Mouse (Mus musculus) c-Kit-positive CD71-negative TER-119-negative erythroid progenitor cells, embryonic 14.5 days (primary cell): ENCODE measurements around the gene Sox14.

Experiments used
- DNase-seq: peaks from one replicate; pipeline ENCODE4 v3.0.0-alpha.2; 2013; ENCODE audit warnings: low read depth

Gene Sox14

GRCm38 (mm10) chr9:99875618-99876372, at the start of gene Sox14:
Gene Sox14, minus strand, starts transcription at chr9:99876170.
- DNase-seq: no peak

- no peak for DNase-seq
Observed at GRCm38 (mm10) chr9:99879311-99879710, 3.3 kb upstream of the Sox14 start.

DNA sequence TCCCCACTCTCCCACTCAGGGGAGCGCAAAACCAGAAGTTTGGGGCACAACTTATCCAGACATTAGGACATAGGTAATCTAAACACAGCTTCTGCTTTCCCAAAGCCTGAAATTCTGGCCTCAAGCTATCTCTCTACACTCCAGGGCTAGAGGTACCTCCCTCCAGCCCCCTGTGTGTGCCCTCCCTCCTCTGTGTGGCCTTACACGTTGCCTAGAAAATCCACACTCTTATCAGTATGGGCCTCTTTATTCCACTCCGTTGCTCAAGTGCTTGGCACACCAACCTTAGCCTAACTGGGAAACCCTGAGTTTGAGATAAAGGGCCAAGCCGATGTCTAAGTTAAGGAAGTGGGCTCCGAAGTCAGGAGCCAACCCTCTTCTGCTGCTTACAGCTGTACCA, 2.6 kb upstream of the Sox14 start:
- DNase-seq: no peak

GRCm38 (mm10) chr9:99877056-99877546, 1.1 kb upstream of the Sox14 start:
- no peak for DNase-seq

- DNase-seq: no peak
Observed at GRCm38 (mm10) chr9:99876373-99877055, 544 bp upstream of the Sox14 start.

- DNase-seq: no peak
Observed at GRCm38 (mm10) chr9:99874735-99875617, 994 bp downstream of the Sox14 start.

GRCm38 (mm10) chr9:99873721-99874120, 2.2 kb downstream of the Sox14 start:
- DNase-seq: no peak

DNA sequence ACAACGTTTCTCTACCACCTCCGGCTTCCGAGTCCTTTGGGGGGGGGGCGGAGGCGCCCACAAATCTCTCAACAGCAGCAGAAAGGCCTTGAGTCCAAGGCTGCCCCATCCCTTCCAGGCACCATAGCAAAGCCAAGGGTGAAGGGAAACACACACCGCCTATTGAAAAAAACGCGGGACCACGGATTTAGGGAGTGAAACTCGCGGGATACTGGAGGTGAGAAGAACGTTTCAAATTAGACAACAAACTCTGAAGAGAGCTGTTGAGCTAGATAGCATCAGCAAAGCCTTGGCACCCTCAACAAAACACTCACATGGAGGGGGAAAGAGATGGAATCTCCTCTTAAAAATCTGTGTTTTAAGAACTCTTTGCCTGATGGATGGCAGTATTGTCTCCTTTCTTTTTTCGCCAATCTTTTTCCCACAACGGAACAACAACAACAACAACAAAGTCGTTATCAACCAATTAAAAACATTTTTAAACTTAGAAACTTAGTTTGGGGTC, 2.8 kb downstream of the Sox14 start:
- no peak for DNase-seq

GRCm38 (mm10) chr9:99872204-99873115, 3.5 kb downstream of the Sox14 start:
- no peak for DNase-seq

DNA sequence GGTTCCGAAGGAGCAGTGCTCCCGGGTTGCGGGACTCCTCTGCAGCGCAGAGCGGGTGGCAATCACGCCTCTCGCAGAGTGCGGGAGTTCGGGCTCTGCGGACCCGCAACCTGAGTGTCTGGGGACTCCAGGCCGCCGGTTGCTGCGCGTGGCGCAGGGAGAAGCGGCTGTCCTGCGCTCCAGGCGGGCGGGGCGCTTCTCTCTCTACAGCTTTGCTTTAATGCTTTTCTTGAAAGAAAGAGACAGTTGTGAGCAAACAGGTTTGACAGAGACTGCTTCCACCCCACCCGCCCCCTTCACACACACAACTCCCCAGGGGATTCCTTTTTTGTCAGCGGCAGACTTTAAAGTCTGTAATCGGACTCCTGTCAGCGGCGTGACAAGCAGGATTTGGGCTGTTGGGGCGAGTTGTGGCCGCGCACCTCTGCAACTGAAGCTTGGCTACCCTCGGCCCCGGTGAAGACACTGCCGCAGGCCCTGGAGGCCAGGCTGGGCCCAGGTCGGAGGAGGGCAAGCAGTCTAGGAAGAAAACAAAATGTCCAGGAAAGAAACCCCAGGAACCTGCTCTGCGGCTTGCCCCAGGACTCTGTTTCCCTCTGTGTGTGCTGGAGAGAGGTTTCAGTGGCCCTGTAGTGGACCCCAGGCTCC, 4.3 kb downstream of the Sox14 start:
- no peak for DNase-seq

DNA sequence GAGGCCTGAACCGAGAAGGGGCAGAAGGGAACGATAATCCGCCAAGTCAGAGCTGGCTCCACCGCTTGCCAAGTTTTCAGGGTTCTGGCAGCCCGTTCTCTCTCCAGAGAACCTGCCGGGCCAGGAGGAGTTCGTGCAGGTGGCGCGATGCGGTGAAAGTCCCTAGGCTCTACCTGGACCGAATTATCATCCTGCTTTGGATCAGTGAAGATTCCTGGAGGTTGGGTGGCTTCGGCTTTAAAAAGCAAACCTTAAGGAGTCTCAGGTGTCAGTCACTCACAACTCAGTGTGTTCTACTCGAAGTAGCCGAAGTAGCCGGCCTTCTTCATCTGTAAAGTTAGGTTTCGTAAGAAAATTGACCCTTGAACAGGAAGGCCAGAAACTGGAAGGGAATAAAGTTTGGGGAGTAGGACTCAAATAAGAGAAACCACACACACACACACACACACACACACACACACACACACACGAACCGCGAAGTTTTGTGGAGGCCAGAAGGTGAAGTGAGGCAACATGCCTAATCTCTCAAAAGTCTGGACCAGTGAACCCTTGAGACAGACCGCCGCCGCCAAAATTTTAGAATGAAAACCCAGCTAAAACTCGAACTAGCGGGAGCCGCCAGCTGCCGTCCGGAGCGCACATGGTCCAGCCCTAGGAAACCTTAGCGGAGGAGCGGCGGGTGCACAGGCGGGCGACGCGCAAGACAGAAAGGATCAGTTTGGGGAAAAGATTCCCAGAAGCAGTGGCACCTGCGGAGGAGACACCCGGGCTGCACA, 5.0 kb downstream of the Sox14 start:
- no peak for DNase-seq

GRCm38 (mm10) chr9:99869936-99870779, 5.8 kb downstream of the Sox14 start:
- DNase-seq: no peak

DNA sequence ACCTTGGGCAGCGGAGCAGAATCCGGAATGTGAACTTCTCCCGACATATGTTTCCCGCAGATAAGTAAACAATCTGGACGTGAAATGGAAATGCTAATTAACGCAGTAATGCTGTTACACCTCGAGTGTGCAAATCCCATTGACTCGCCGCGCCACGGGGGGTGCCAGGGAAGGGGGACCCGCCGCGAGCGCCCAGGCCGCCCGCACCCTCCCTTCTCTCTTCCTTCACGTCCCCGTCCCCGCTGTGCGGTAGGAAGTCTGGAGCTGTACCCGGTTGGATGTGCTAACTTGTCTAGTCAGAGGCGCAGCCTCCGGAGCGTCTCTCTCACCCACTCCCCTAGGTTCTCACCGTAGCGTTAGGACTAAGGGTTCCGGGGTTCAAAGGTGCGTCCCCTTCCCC, 6.7 kb downstream of the Sox14 start:
- DNase-seq: no peak

GRCm38 (mm10) chr9:99868606-99869005, 7.4 kb downstream of the Sox14 start:
- DNase-seq: no peak

- no peak for DNase-seq
Observed at GRCm38 (mm10) chr9:99868054-99868453, 7.9 kb downstream of the Sox14 start.

DNA sequence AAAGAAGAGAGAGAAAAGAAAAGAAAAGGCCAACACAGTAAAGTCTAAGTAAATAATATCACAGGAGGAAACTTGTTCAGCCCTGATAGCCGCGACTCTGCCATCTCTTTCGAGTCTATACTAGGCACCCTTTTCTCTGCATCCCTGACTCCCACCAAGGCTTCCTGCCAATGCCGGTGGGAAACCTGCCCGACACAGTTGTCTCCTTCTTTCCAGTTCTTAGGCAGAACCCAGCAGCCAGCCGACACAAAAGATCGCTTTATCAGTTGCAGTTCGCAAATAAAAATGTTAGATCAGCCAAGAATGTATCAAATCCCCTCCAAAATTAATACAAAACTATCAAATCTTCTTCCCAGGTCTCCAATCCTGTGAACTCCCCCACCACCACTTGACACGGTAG, 13.0 kb downstream of the Sox14 start:
- DNase-seq: no peak

GRCm38 (mm10) chr9:99854486-99854885, 21.5 kb downstream of the Sox14 start:
- DNase-seq: no peak

DNA sequence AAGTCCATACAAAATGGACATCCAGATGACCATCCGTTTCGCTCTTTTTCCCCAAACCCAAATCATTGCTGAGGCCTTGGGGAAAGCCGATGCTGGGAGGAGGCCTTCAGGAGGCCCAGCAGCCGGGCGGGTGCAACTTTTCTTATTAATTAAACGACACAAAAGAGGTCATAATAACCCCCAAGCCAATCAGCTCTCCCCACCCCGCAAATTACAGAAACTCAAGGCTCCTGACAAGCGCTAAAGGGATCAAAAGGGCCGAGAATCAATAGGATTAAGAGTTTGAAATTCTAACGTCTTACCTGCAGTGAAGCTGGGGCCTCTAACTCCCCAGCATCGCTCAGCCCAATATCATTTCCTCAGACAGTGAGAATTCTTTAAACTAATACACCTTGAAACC, 22.6 kb downstream of the Sox14 start:
- no peak for DNase-seq

GRCm38 (mm10) chr9:99850354-99850753, 25.6 kb downstream of the Sox14 start:
- DNase-seq: no peak
